Mouse (Mus musculus) lung, embryonic 16.5 days (tissue): ENCODE data around the gene Pctp. TPM values are rescaled to one million over a fixed set of nuclear protein-coding genes. Genes with fewer than 3 reads are reported as not detected.
A peak's percentile ranks its signal among the peaks of the same experiment; 100 is the strongest.

Experiments used
- ATAC-seq: fragments of 200-750 bp; cut with Nextera tagmentation; 2 replicates; pipeline ENCODE4 v1.8.0; 2017; ENCODE audit warnings: low read depth, mild to moderate bottlenecking, moderate library complexity
- H3K27ac ChIP-seq: fragments of 300-500 bp; sonication (generic); 2 replicates; pipeline ENCODE4 v1.5.1; 2014; ENCODE audit warnings: mild to moderate bottlenecking, control low read depth, low read length
- H3K27me3 ChIP-seq: fragments of 300-500 bp; sonication (generic); 2 replicates; pipeline ENCODE4 v1.6.1; 2014; ENCODE audit warnings: low read depth, low read length, mixed read lengths; ENCODE audit not compliant: control insufficient read depth, insufficient read depth
- H3K36me3 ChIP-seq: fragments of 300-500 bp; sonication (generic); 2 replicates; pipeline ENCODE4 v1.6.1; 2014; ENCODE audit warnings: low read length; ENCODE audit not compliant: control insufficient read depth, insufficient read depth
- H3K4me1 ChIP-seq: fragments of 300-500 bp; sonication (generic); replicated peaks from 2 replicates; pipeline ENCODE4 v1.6.1; 2014; ENCODE audit warnings: low read length, mixed read lengths; ENCODE audit not compliant: control insufficient read depth, insufficient read depth
- H3K4me2 ChIP-seq: fragments of 300-500 bp; sonication (generic); 2 replicates; pipeline ENCODE4 v1.6.1; 2014; ENCODE audit warnings: low read depth, low read length, control low read depth
- H3K4me3 ChIP-seq: fragments of 300-500 bp; sonication (generic); 2 replicates; pipeline ENCODE4 v1.5.1; 2014; ENCODE audit warnings: mild to moderate bottlenecking, low read length, control low read depth
- H3K9ac ChIP-seq: fragments of 300-500 bp; sonication (generic); 2 replicates; pipeline ENCODE4 v1.6.1; 2014; ENCODE audit warnings: low read length, control low read depth
- H3K9me3 ChIP-seq: fragments of 300-500 bp; sonication (generic); 2 replicates; pipeline ENCODE4 v1.6.1; 2016; ENCODE audit warnings: low read length; ENCODE audit not compliant: control insufficient read depth
- WGBS: fragments of 180-500 bp; shearing (Covaris S2); extraction: QIAGEN DNeasy Blood & Tissue Kit; methylation state at CpG from one replicate; pipeline ENCODE4 v1.1.7; 2014; 5-methylcytosine and 5-hydroxymethylcytosine counted together
- polyA plus RNA-seq: library from polyadenylated mRNA; unstranded; fragments of >200 nt; fragmentation: Nextera tagmentation; extraction: Ambion mirVana; gene quantifications from 2 replicates; pipeline ENCODE4 v1.2.1, GENCODE M21; 2015

Gene Pctp
- polyA plus RNA-seq, 1 experiment from 2014 or later = 10.9 TPM

- no peaks in the 10 kb centered on the region for H3K4me1 ChIP-seq
- no peaks in the 10 kb centered on the region for H3K36me3 ChIP-seq
- H3K9ac ChIP-seq = no peak overlapping the region
- 59% methylated on average over 10 of the region's 10 CpGs for WGBS
- H3K27me3 ChIP-seq = no peaks in the 10 kb centered on the region
- no peak overlapping the region for H3K27ac ChIP-seq
- no peak overlapping the region for H3K4me2 ChIP-seq
- no peaks in the 10 kb centered on the region for H3K9me3 ChIP-seq
- H3K4me3 ChIP-seq = no peak overlapping the region
- no peak for ATAC-seq
These were observed 17.2 kb downstream of the Pctp start for GRCm38 (mm10) chr11:89985200-89986187.

DNA sequence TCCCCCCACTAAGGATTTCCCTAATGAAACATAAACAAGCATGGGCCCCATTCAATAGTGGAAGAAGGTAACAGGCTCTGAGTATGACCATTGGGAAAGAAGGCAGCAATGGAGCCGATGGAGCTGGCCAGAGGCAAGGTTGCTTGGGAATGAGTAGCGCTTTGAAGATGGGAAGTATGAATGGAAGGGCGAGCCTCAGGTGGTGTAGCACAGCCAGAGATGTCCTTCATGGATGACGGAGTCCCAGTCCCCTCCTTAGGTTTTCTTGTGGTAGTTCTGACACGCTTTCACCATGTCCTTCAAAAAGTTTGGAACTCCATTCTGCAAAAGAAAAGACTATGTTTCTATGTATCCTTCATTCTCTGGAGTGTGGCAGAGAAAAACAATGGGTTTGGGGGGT, 18.3 kb downstream of the Pctp start:
- Histone ChIP-seq H3K36me3 (no peaks in the 10 kb centered on the region), H3K4me2 (no peak overlapping the region), H3K4me3 (no peak overlapping the region), H3K27ac (no peak overlapping the region), H3K27me3 (no peaks in the 10 kb centered on the region), H3K9me3 (no peaks in the 10 kb centered on the region), H3K9ac (no peak overlapping the region), H3K4me1 (0 out of 2 replicates have a peak, but pooled peaks cover under 1% of the 10 kb centered on the region)
- no peak for ATAC-seq
- 93% methylated on average over 5 of the region's 5 CpGs for WGBS

- Histone ChIP-seq H3K4me1 (peaks cover 12% of the 10 kb centered on the region), H3K27ac (no peak overlapping the region), H3K27me3 (no peaks in the 10 kb centered on the region), H3K9ac (no peak overlapping the region), H3K4me2 (no peak overlapping the region), H3K4me3 (no peak overlapping the region), H3K36me3 (no peaks in the 10 kb centered on the region), H3K9me3 (no peaks in the 10 kb centered on the region)
- 71% methylated on average over 2 of the region's 2 CpGs for WGBS
- ATAC-seq = no peak
These were observed 19.8 kb downstream of the Pctp start for GRCm38 (mm10) chr11:89982918-89983317.

DNA sequence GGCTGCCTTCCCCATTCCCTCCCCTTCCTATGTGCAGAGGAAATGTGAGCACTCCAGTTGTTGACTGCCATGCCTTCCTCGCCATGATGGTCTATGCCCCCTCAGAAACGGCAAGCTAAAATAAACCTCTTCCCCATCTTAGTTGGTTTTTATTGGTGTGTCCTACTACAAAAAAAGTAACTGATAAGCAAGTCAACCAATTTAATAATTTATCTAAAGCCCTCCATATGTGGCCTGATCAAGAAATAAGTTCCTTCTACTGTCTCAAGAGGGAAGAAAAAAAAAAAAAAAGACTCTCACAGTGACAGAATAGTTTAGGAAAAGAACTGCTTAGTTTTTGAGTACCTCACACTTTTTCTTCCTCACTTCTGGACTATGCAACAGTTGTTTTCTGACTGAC, 22.6 kb downstream of the Pctp start:
- H3K36me3 ChIP-seq = no peaks in the 10 kb centered on the region
- no peak overlapping the region for H3K4me3 ChIP-seq
- H3K27me3 ChIP-seq = no peaks in the 10 kb centered on the region
- ATAC-seq = no peak
- 89% methylated on average over 2 of the region's 2 CpGs for WGBS
- H3K27ac ChIP-seq = no peak overlapping the region
- no peak overlapping the region for H3K4me2 ChIP-seq
- H3K9me3 ChIP-seq = no peaks in the 10 kb centered on the region
- H3K9ac ChIP-seq = no peak overlapping the region
- peaks cover 16% of the 10 kb centered on the region for H3K4me1 ChIP-seq

- ATAC-seq = no peak; the same call in 1 of the 2 replicates
These were observed 23.5 kb downstream of the Pctp start for GRCm38 (mm10) chr11:89978914-89979818.

GRCm38 (mm10) chr11:89978353-89978831, 24.3 kb downstream of the Pctp start:
- no peaks in the 10 kb centered on the region for H3K36me3 ChIP-seq
- H3K4me2 ChIP-seq = peak overlapping the region; percentile 7; the same call in 1 of the 2 replicates
- no peak overlapping the region for H3K9ac ChIP-seq
- no peaks in the 10 kb centered on the region for H3K9me3 ChIP-seq
- H3K27ac ChIP-seq = peak overlapping the region; percentile 65
- ATAC-seq = peak; percentile 78
- 7% methylated on average over 11 of the region's 11 CpGs for WGBS
- H3K4me3 ChIP-seq = no peak overlapping the region
- H3K4me1 ChIP-seq = peaks cover 16% of the 10 kb centered on the region
- no peaks in the 10 kb centered on the region for H3K27me3 ChIP-seq

More at GRCm38 (mm10) chr11:89978914-89979818, 23.5 kb downstream of the Pctp start:
- Histone ChIP-seq H3K36me3 (no peaks in the 10 kb centered on the region), H3K4me1 (peaks cover 16% of the 10 kb centered on the region), H3K4me3 (no peak overlapping the region), H3K27ac (peak overlapping the region; percentile 65), H3K4me2 (peak overlapping the region; percentile 3; the same call in 1 of the 2 replicates), H3K9me3 (no peaks in the 10 kb centered on the region), H3K27me3 (no peaks in the 10 kb centered on the region), H3K9ac (no peak overlapping the region)
- 36% methylated on average over 11 of the region's 11 CpGs for WGBS

GRCm38 (mm10) chr11:89977746-89978352, 24.8 kb downstream of the Pctp start:
- Histone ChIP-seq H3K9me3 (no peaks in the 10 kb centered on the region), H3K9ac (no peak overlapping the region), H3K4me2 (peak overlapping the region; percentile 7; the same call in 1 of the 2 replicates), H3K27me3 (no peaks in the 10 kb centered on the region), H3K4me3 (no peak overlapping the region), H3K4me1 (peaks cover 16% of the 10 kb centered on the region), H3K36me3 (no peaks in the 10 kb centered on the region), H3K27ac (peak overlapping the region; percentile 65)
- 36% methylated on average over 7 of the region's 7 CpGs for WGBS
- ATAC-seq = peak; percentile 62

DNA sequence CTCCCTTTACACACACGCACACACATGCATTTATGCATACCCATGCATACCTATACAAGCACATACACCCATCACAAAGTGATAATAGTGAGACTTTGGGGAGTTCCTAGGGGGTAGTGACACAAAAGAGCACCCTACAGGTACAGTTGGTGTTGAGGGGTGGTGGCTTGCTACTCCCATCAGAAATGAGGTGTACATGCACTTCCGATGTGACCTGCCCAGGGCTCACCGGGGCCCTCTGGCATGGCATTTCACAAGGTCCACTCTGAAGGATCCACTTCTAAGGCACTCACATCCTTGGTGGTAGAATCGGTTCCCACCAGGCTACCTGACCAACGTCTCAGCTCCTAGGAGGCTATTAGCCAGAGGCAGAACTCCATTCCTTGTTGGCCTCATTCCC, 26.3 kb downstream of the Pctp start:
- H3K4me2 ChIP-seq = no peak overlapping the region
- no peak overlapping the region for H3K27ac ChIP-seq
- peaks cover 16% of the 10 kb centered on the region for H3K4me1 ChIP-seq
- no peak for ATAC-seq
- H3K27me3 ChIP-seq = no peaks in the 10 kb centered on the region
- no peaks in the 10 kb centered on the region for H3K9me3 ChIP-seq
- 89% methylated on average over 5 of the region's 5 CpGs for WGBS
- no peak overlapping the region for H3K9ac ChIP-seq
- no peak overlapping the region for H3K4me3 ChIP-seq
- no peaks in the 10 kb centered on the region for H3K36me3 ChIP-seq
